Comparison of ENCODE assay signal across 18 mouse cellular contexts in the genomic region with DNA sequence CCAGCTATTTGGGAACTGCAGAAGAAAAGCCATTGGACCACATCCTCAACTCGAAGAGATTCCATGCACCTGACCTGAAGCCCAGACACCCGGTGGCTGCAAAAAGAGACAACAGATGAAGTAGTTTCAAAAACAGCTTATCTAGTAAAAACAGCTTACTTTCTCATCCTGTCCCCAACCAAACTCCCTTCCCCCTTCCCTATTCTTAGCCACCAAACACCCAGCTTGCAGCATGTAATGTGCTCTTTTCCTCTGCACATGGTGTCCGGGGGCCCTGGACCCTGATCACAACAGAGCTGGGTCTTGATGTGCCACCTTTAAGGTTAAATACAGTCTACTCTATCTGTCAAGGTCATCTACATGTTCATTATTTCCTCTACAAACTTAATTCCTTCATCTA.
A peak's percentile ranks its signal among the peaks of the same experiment; 100 is the strongest.
DNase-seq lines count a peak whose midpoint lies in the region; ATAC-seq and TF ChIP-seq lines count a peak whose summit lies in the region.
"Had no signal": no experiment of that assay in that cellular context is flagged by ENCODE, and none has a peak within 500 bp of the region (broad histone marks: within the 10 kb centered on the region; RNA-seq: fewer than 3 reads in every experiment).

No protein-coding gene starts in this region.

- no peak overlapping the region for H3K4me3 ChIP-seq in G1E (ENCODE audit: low read depth, low read length)
- no peak overlapping the region for H3K4me3 ChIP-seq in liver, embryonic 11.5 days (ENCODE audit: low read depth, low read length)
- no peak overlapping the region for H3K4me3 ChIP-seq in limb, embryonic 10.5 days
- no peak overlapping the region for H3K4me3 ChIP-seq in heart, embryonic 11.5 days (ENCODE audit: low read depth, low read length)
- H3K4me3 ChIP-seq: embryonic facial prominence, embryonic 15.5 days; erythroblast, embryonic 14.5 days; forebrain, embryonic 10.5 days; gastrocnemius, adult 2 months; hindbrain, embryonic 10.5 days; intestine, embryonic 15.5 days had no signal

- H3K27me3 ChIP-seq in G1E (ENCODE audit: insufficient read depth, low read length) = peaks cover 3% of the 10 kb centered on the region
- no peaks in the 10 kb centered on the region for H3K27me3 ChIP-seq in liver, embryonic 11.5 days (replicated peaks; ENCODE audit: control insufficient read depth, insufficient read depth, low read length)
- no peaks in the 10 kb centered on the region for H3K27me3 ChIP-seq in limb, embryonic 10.5 days (ENCODE audit: low read depth, poor library complexity, severe bottlenecking)
- no peaks in the 10 kb centered on the region for H3K27me3 ChIP-seq in heart, embryonic 11.5 days (ENCODE audit: control insufficient read depth, insufficient read depth, low read length)
- H3K27me3 ChIP-seq: embryonic facial prominence, embryonic 15.5 days; intestine, embryonic 15.5 days had no signal

- no peak for TF ChIP-seq CTCF in G1E (IDR thresholded peaks at IDR 0.05; ENCODE audit: low read depth, low read length)

- no peaks in the 10 kb centered on the region for H3K36me3 ChIP-seq in G1E (replicated peaks)
- H3K36me3 ChIP-seq in liver, embryonic 11.5 days (ENCODE audit: control insufficient read depth, insufficient read depth, low read length) = no peaks in the 10 kb centered on the region
- no peaks in the 10 kb centered on the region for H3K36me3 ChIP-seq in limb, embryonic 10.5 days
- no peaks in the 10 kb centered on the region for H3K36me3 ChIP-seq in heart, embryonic 11.5 days (ENCODE audit: control insufficient read depth, insufficient read depth, low read length)
- H3K36me3 ChIP-seq: embryonic facial prominence, embryonic 15.5 days; forebrain, embryonic 10.5 days; hindbrain, embryonic 10.5 days; intestine, embryonic 15.5 days had no signal

- no peak overlapping the region for H3K9ac ChIP-seq in liver, embryonic 11.5 days (ENCODE audit: low read depth, low read length)
- no peak overlapping the region for H3K9ac ChIP-seq in heart, embryonic 11.5 days (ENCODE audit: low read depth, low read length)
- H3K9ac ChIP-seq: embryonic facial prominence, embryonic 15.5 days; hindbrain, embryonic 14.5 days; intestine, embryonic 15.5 days had no signal

- no peak overlapping the region for H3K27ac ChIP-seq in liver, embryonic 11.5 days (ENCODE audit: low read depth, low read length)
- H3K27ac ChIP-seq in limb, embryonic 10.5 days = no peak overlapping the region
- no peak overlapping the region for H3K27ac ChIP-seq in heart, embryonic 11.5 days (ENCODE audit: low read depth, low read length)
- H3K27ac ChIP-seq: embryonic facial prominence, embryonic 15.5 days; forebrain, embryonic 10.5 days; gastrocnemius, adult 2 months; hindbrain, embryonic 10.5 days; hindbrain, embryonic 14.5 days; intestine, embryonic 15.5 days had no signal

- no peak overlapping the region for H3K4me2 ChIP-seq in liver, embryonic 11.5 days
- H3K4me2 ChIP-seq in heart, embryonic 11.5 days = no peak overlapping the region
- H3K4me2 ChIP-seq: embryonic facial prominence, embryonic 15.5 days; hindbrain, embryonic 14.5 days; intestine, embryonic 15.5 days had no signal

- no peaks in the 10 kb centered on the region for H3K4me1 ChIP-seq in G1E (ENCODE audit: insufficient read depth, low read depth, low read length)
- no peaks in the 10 kb centered on the region; the same call in none of the 2 replicates for H3K4me1 ChIP-seq in liver, embryonic 11.5 days (replicated peaks; ENCODE audit: control insufficient read depth, insufficient read depth, low read length)
- H3K4me1 ChIP-seq in limb, embryonic 10.5 days = no peaks in the 10 kb centered on the region
- H3K4me1 ChIP-seq in heart, embryonic 11.5 days (ENCODE audit: control insufficient read depth, insufficient read depth, low read length) = no peaks in the 10 kb centered on the region
- H3K4me1 ChIP-seq: embryonic facial prominence, embryonic 15.5 days; intestine, embryonic 15.5 days had no signal

- peak; percentile 45; the same call in 1 of the 2 replicates for ATAC-seq in G1E (ENCODE audit: extremely low read depth, insufficient number of reproducible peaks, low FRiP score, poor library complexity, severe bottlenecking)
- peak; percentile 85 for ATAC-seq in liver, embryonic 11.5 days (replicated peaks; ENCODE audit: low FRiP score)
- ATAC-seq in megakaryocyte progenitor cell, adult 5-6 weeks (replicated peaks; ENCODE audit: poor library complexity) = peak; percentile 93
- ATAC-seq in heart, embryonic 11.5 days (replicated peaks; ENCODE audit: insufficient number of reproducible peaks, low FRiP score, low TSS enrichment) = no peak
- ATAC-seq: intestine, embryonic 15.5 days had no signal

- DNase-seq in G1E (ENCODE audit: low spot score) (no peak), MN1 (ENCODE audit: low spot score) (no peak)
- DNase-seq in c-Kit-positive CD71-negative TER-119-negative erythroid progenitor cells, embryonic 14.5 days (ENCODE audit: low read depth) = peak; percentile 34
- no peak for DNase-seq in liver, embryonic 11.5 days (ENCODE audit: low spot score)
- DNase-seq in limb, embryonic 10.5 days (ENCODE audit: low spot score) = no peak
- DNase-seq: adrenal gland, adult 8-10 months; cerebellum, postnatal 36 days; gastrocnemius, adult 2 months; gastrocnemius, postnatal 25 days; heart, postnatal 10 days had no signal

- WGBS in liver, embryonic 11.5 days = 27% methylated on average over 3 of the region's 3 CpGs
- WGBS in limb, embryonic 10.5 days = 84% methylated on average over 3 of the region's 3 CpGs
- WGBS in heart, embryonic 11.5 days (ENCODE audit: insufficient replicate concordance) = 65% methylated on average over 3 of the region's 3 CpGs

- no peaks in the 10 kb centered on the region for H3K9me3 ChIP-seq in G1E (replicated peaks)
- H3K9me3 ChIP-seq in liver, embryonic 11.5 days (ENCODE audit: control insufficient read depth, low read length) = no peaks in the 10 kb centered on the region
- no peaks in the 10 kb centered on the region for H3K9me3 ChIP-seq in limb, embryonic 10.5 days (replicated peaks)
- no peaks in the 10 kb centered on the region for H3K9me3 ChIP-seq in heart, embryonic 11.5 days (replicated peaks; ENCODE audit: control insufficient read depth, low read length)
- H3K9me3 ChIP-seq: embryonic facial prominence, embryonic 15.5 days; forebrain, embryonic 10.5 days; hindbrain, embryonic 10.5 days; intestine, embryonic 15.5 days had no signal
